Mouse (Mus musculus) liver, postnatal 0 days (tissue): ENCODE data around the gene Upf3b.

Experiments used
- CTCF ChIP-seq: sonication (generic); IDR thresholded peaks from 2 replicates; pipeline ENCODE4 v1.5.1; 2016; ENCODE audit warnings: antibody characterized with exemption, low read depth
- EP300 ChIP-seq: IDR thresholded peaks from 2 replicates; pipeline ENCODE4 v1.6.1; 2016; ENCODE audit warnings: antibody characterized with exemption, low read depth, mild to moderate bottlenecking

DNA sequence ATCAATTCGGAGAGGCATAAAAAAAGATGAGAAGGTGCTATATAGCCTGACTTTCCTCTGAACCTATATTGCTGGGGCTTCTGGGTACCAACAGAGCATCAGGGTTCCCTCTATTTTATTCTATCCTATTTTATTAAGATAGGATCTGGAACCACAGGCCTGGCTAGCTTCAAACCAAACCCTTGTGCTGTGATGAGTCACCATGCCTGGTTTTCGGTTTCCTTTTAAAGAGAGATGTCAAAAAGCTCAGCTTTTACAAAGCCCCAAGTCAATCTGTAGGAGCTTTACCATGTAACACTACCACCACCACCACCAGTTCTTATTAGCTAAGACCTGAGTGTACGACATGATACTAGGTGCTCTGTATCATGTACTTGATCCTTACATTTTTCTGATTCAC is 11.4 kb downstream of the Upf3b start:
- TF ChIP-seq CTCF (no peak), EP300 (no peak)
